Mouse (Mus musculus) spleen, adult 2 months (tissue): ENCODE data around the gene Armh4.
"Not testable (repeated sequence)": the region's sequence is repeated elsewhere in the genome, so short reads cannot be mapped to it uniquely, and the experiment has no call there.

ENCODE experiments used
- CTCF ChIP-seq: fragments of 200-500 bp; IDR thresholded peaks from 2 replicates; pipeline ENCODE4 v1.5.1; 2011; ENCODE audit warnings: mild to moderate bottlenecking, inconsistent platforms; ENCODE audit not compliant: insufficient read depth, insufficient read length, insufficient replicate concordance; ENCODE audit errors: extremely low read depth
- POLR2A ChIP-seq: fragments of 200-500 bp; IDR thresholded peaks from 2 replicates; pipeline ENCODE4 v1.6.1; 2011; ENCODE audit warnings: low read depth, low read length, inconsistent platforms

GRCm38 (mm10) chr14:49777539-49777938, 5.6 kb downstream of the Armh4 start:
- not testable (repeated sequence) for TF ChIP-seq CTCF, POLR2A
